Mouse (Mus musculus) stomach, embryonic 14.5 days (tissue): ENCODE measurements at regions not wholly inside any gene's neighbourhood (a gene's known extent, or its start where the extent isn't known, plus 50 kb on each side); places are given as distances from the start of the nearest gene placed in this dataset.
"Not testable (repeated sequence)": the region's sequence is repeated elsewhere in the genome, so short reads cannot be mapped to it uniquely, and the experiment has no call there.

Source experiments
- ATAC-seq: fragments of 200-750 bp; cut with Nextera tagmentation; 2 replicates; pipeline ENCODE4 v1.8.0; 2017; ENCODE audit warnings: low read depth, moderate TSS enrichment; ENCODE audit not compliant: insufficient number of reproducible peaks, insufficient read depth, low FRiP score
- H3K27ac ChIP-seq: fragments of 300-500 bp; sonication (generic); 2 replicates; pipeline ENCODE4 v1.5.1; 2014; ENCODE audit warnings: mild to moderate bottlenecking, low read length, moderate library complexity, mixed read lengths
- H3K27me3 ChIP-seq: fragments of 300-500 bp; sonication (generic); 2 replicates; pipeline ENCODE4 v1.6.1; 2014; ENCODE audit warnings: low read length, control low read depth, mixed read lengths; ENCODE audit not compliant: control insufficient read depth, insufficient read depth
- H3K36me3 ChIP-seq: fragments of 300-500 bp; sonication (generic); 2 replicates; pipeline ENCODE4 v1.6.1; 2014; ENCODE audit warnings: mild to moderate bottlenecking, control low read depth, low read length, moderate library complexity, mixed read lengths; ENCODE audit not compliant: control insufficient read depth, insufficient read depth
- H3K4me1 ChIP-seq: fragments of 300-500 bp; sonication (generic); 2 replicates; pipeline ENCODE4 v1.6.1; 2014; ENCODE audit warnings: low read length, control low read depth, mixed read lengths; ENCODE audit not compliant: control insufficient read depth, insufficient read depth
- H3K4me2 ChIP-seq: fragments of 300-500 bp; sonication (generic); replicated peaks from 2 replicates; pipeline ENCODE4 v1.6.1; 2014; ENCODE audit warnings: low read depth, low read length, control low read depth
- H3K4me3 ChIP-seq: fragments of 300-500 bp; sonication (generic); 2 replicates; pipeline ENCODE4 v1.5.1; 2014; ENCODE audit warnings: low read depth, low read length, control low read depth
- H3K9ac ChIP-seq: fragments of 300-500 bp; sonication (generic); replicated peaks from 2 replicates; pipeline ENCODE4 v1.6.1; 2014; ENCODE audit warnings: low read depth, mild to moderate bottlenecking, control low read depth, low read length, moderate library complexity, mixed read lengths
- H3K9me3 ChIP-seq: fragments of 300-500 bp; sonication (generic); 2 replicates; pipeline ENCODE4 v1.6.1; 2016; ENCODE audit warnings: low read depth, low read length, control low read depth; ENCODE audit not compliant: control insufficient read depth
- WGBS: fragments of 180-500 bp; shearing (Covaris S2); extraction: QIAGEN DNeasy Blood & Tissue Kit; methylation state at CpG from one replicate; pipeline ENCODE4 v1.1.7; 2014; 5-methylcytosine and 5-hydroxymethylcytosine counted together

GRCm38 (mm10) chr15:84616880-84617279 is 52.5 kb upstream of the Prr5 start:
- H3K9me3 ChIP-seq, H3K9ac ChIP-seq, H3K27me3 ChIP-seq, H3K27ac ChIP-seq, H3K4me3 ChIP-seq, H3K4me2 ChIP-seq, H3K36me3 ChIP-seq, H3K4me1 ChIP-seq: not testable (repeated sequence)
- ATAC-seq: peak; percentile 53; the same call in 1 of the 2 replicates
- WGBS: 8% methylated on average over 8 of the region's 8 CpGs

GRCm38 (mm10) chr15:84613536-84614527 is 55.6 kb upstream of the Prr5 start:
- no peaks in the 10 kb centered on the region for H3K27me3 ChIP-seq
- H3K36me3 ChIP-seq: no peaks in the 10 kb centered on the region
- no peak overlapping the region for H3K9ac ChIP-seq
- H3K9me3 ChIP-seq: no peaks in the 10 kb centered on the region
- peak; percentile 72 for ATAC-seq
- H3K4me2 ChIP-seq: no peak overlapping the region
- no peak overlapping the region for H3K4me3 ChIP-seq
- H3K4me1 ChIP-seq: no peaks in the 10 kb centered on the region
- 51% methylated on average over 17 of the region's 17 CpGs for WGBS
- H3K27ac ChIP-seq: no peak overlapping the region

GRCm38 (mm10) chr15:84612961-84613360 is 55.3 kb upstream of the Rtl6 start:
- Histone ChIP-seq H3K9me3 (no peaks in the 10 kb centered on the region), H3K36me3 (no peaks in the 10 kb centered on the region), H3K4me3 (no peak overlapping the region), H3K27ac (no peak overlapping the region), H3K4me2 (no peak overlapping the region), H3K27me3 (no peaks in the 10 kb centered on the region), H3K4me1 (no peaks in the 10 kb centered on the region), H3K9ac (no peak overlapping the region)
- no peak for ATAC-seq
- 30% methylated on average over 2 of the region's 2 CpGs for WGBS

GRCm38 (mm10) chr15:84609825-84610442 is 52.3 kb upstream of the Rtl6 start:
- no peaks in the 10 kb centered on the region for H3K36me3 ChIP-seq
- 44% methylated on average over 15 of the region's 15 CpGs for WGBS
- no peak overlapping the region for H3K27ac ChIP-seq
- 0 out of 2 replicates have a peak, but pooled peaks have one; percentile 39 for ATAC-seq
- no peak overlapping the region for H3K4me2 ChIP-seq
- no peaks in the 10 kb centered on the region for H3K9me3 ChIP-seq
- no peak overlapping the region for H3K4me3 ChIP-seq
- no peak overlapping the region for H3K9ac ChIP-seq
- no peaks in the 10 kb centered on the region for H3K4me1 ChIP-seq
- no peaks in the 10 kb centered on the region for H3K27me3 ChIP-seq

- ATAC-seq: no peak
- 72% methylated on average over 5 of the region's 5 CpGs for WGBS
- no peak overlapping the region for H3K4me2 ChIP-seq
- no peaks in the 10 kb centered on the region for H3K27me3 ChIP-seq
- no peak overlapping the region for H3K27ac ChIP-seq
- no peaks in the 10 kb centered on the region for H3K4me1 ChIP-seq
- no peak overlapping the region for H3K9ac ChIP-seq
- no peaks in the 10 kb centered on the region for H3K9me3 ChIP-seq
- no peak overlapping the region for H3K4me3 ChIP-seq
- no peaks in the 10 kb centered on the region for H3K36me3 ChIP-seq
Observed at GRCm38 (mm10) chr15:84609063-84609462, 51.4 kb upstream of the Rtl6 start.
